Mouse (Mus musculus) megakaryocyte, embryonic 14.5 days (primary cell): ENCODE measurements around the gene Prkar2a.

ENCODE experiments used
- FLI1 ChIP-seq: IDR thresholded peaks from 2 replicates; pipeline ENCODE4 v1.6.1; 2012; ENCODE audit warnings: low read length, inconsistent platforms, mixed read lengths
- GATA1 ChIP-seq: IDR thresholded peaks from 3 replicates; pipeline ENCODE4 v1.6.1; 2012; ENCODE audit warnings: mixed read lengths, low read length, inconsistent platforms, borderline replicate concordance

DNA sequence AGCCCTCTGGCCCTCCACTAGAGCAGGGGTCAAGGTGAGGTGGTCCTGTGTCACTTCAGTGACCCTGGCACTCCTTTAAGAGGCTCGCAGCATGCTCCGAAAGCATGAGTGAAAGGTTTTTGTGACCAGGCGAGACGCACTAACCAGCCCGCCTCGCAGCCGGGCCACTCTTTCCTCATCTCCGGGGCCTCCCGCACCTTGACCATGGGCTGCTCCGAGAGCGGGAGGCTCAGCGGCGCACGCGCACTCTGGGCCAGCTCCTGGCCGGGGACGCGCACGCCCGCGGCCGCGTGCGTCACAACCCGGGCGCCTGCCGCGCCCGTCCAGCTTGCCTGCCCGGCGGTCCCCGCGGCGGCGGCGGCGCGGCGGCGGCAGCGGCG, 2.7 kb downstream of the Prkar2a start:
- TF ChIP-seq GATA1, result no peak
- no peak for TF ChIP-seq FLI1
